Mouse (Mus musculus) cerebellum, postnatal 36 days (tissue): ENCODE results near the gene Sh3rf1.

Experiments
- DNase-seq, 2 experiments: peaks; one replicate each; pipeline ENCODE4 v3.0.0; 2021 to 2022; ENCODE audit warnings: mixed read lengths in 2 of 2

Gene Sh3rf1

GRCm38 (mm10) chr8:61325014-61325715, 101.5 kb downstream of the Sh3rf1 start:
- no peak for DNase-seq

GRCm38 (mm10) chr8:61326281-61326680, 102.6 kb downstream of the Sh3rf1 start:
- DNase-seq = no peak

- no peak for DNase-seq
These were observed 103.7 kb downstream of the Sh3rf1 start for GRCm38 (mm10) chr8:61327333-61327732.

GRCm38 (mm10) chr8:61339629-61340028, 116.0 kb downstream of the Sh3rf1 start:
- no peak for DNase-seq

GRCm38 (mm10) chr8:61340283-61340984, 116.8 kb downstream of the Sh3rf1 start:
- DNase-seq = no peak

- DNase-seq = no peak
These were observed 118.1 kb downstream of the Sh3rf1 start for GRCm38 (mm10) chr8:61341587-61342441.

GRCm38 (mm10) chr8:61342473-61343026, 118.9 kb downstream of the Sh3rf1 start:
- no peak for DNase-seq

- DNase-seq = no peak
These were observed 120.8 kb downstream of the Sh3rf1 start for GRCm38 (mm10) chr8:61344435-61344834.

GRCm38 (mm10) chr8:61346941-61347340, 123.3 kb downstream of the Sh3rf1 start:
- no peak for DNase-seq

- no peak for DNase-seq
These were observed 123.9 kb downstream of the Sh3rf1 start for GRCm38 (mm10) chr8:61347526-61347925.

GRCm38 (mm10) chr8:61348029-61348428, 124.4 kb downstream of the Sh3rf1 start:
- DNase-seq = no peak

- DNase-seq = no peak
These were observed 124.8 kb downstream of the Sh3rf1 start for GRCm38 (mm10) chr8:61348518-61348917.

- no peak for DNase-seq
These were observed 126.8 kb downstream of the Sh3rf1 start for GRCm38 (mm10) chr8:61350443-61350842.

- no peak for DNase-seq
These were observed 128.0 kb downstream of the Sh3rf1 start for GRCm38 (mm10) chr8:61351638-61352037.

- DNase-seq = no peak
These were observed 131.8 kb downstream of the Sh3rf1 start for GRCm38 (mm10) chr8:61355503-61355902.

GRCm38 (mm10) chr8:61359004-61359403, 135.3 kb downstream of the Sh3rf1 start:
- no peak for DNase-seq

GRCm38 (mm10) chr8:61359851-61360272, 136.2 kb downstream of the Sh3rf1 start:
- DNase-seq = no peak

GRCm38 (mm10) chr8:61360362-61360761, 136.7 kb downstream of the Sh3rf1 start:
- DNase-seq = no peak

GRCm38 (mm10) chr8:61361476-61361875, 137.8 kb downstream of the Sh3rf1 start:
- DNase-seq = no peak

- DNase-seq = no peak
These were observed 138.7 kb downstream of the Sh3rf1 start for GRCm38 (mm10) chr8:61362301-61362913.

- no peak for DNase-seq
These were observed 149.6 kb downstream of the Sh3rf1 start for GRCm38 (mm10) chr8:61373303-61373702.

- DNase-seq = no peak
These were observed 150.5 kb downstream of the Sh3rf1 start for GRCm38 (mm10) chr8:61374059-61374755.
